Mouse (Mus musculus) neutrophil, adult 83 days (primary cell): ENCODE results near the gene Gm13103. TPM values are rescaled to one million over a fixed set of nuclear protein-coding genes. Genes with fewer than 3 reads are reported as not detected.

ENCODE experiments used
- total RNA-seq, 2 experiments: library from RNA; stranded (reverse); gene quantifications; one replicate each; pipeline ENCODE4 v1.2.4; 2023

Gm13103 gene
- total RNA-seq = not detected

DNA sequence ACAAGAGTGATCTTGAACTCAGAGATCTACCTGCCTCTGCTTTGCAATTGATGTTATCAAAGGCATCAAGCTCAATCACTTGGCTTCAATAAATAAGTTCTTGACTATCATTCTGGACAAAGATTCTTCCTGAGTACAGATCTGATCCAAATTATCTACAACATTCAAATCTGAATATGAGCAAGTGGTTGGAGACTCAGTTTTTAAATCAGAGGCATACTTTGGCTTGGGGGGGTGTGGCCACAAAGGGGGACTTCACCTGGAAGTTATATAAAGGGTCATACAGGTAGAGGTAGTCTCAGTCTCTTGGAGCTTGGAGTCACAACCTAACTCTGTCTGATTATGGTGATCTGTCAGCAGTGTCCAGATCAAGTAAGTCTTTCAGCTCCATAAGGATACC lies at the start of gene Gm13103:
TSS of gene Gm13103 (plus strand) at position 301 of the 400 bp plus-strand sequence.

DNA sequence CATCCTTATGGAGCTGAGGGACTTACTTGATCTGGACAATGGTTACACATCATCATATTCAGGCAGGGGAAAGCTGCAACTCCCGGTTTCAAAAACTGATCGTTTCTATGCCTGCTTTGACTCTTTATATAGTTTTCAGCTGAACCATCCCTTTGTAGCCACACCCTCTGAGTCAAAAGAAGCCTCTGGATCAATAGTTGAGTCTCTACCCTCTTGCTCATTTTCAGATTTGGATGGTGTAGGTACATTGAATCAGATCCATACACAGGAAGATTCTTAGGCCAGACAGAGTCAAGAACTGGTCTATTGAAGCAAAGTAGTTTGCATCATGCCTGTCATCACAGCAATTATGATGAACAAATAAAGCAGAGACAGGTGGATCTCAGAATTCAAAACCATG lies 30.3 kb upstream of the Gm13103 start, which contains the start of gene Gm13084:
TSS of gene Gm13084 (minus strand) at position 101 of the 400 bp plus-strand sequence.

DNA sequence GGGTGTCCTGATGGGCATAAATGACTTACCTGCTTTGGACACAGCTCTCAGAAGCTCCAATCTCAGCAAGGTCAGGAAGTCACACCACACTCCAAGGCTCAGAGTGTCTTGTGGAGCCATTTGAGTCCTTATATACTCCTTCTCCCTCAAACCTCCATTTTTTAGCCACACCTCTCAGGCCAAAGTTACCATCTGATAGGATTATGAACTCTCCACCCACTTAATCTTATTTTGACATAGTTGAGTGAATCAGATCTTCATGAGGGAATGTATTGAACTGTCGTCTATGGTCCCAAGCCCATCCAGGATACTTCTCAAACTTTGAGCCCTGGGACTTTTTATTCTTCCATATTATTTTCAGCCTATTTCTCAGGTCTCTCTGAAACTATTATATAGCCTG lies 54.0 kb downstream of the Gm13103 start, which contains the start of gene Pramef6:
TSS of gene Pramef6 (minus strand) at position 101 of the 400 bp plus-strand sequence.

Other genes starting within 250 kb of the Gm13103 start
- gene Gm13083, start 231.5 kb upstream of the Gm13103 start, total RNA-seq = not detected
- gene Gm13088, start 189.3 kb upstream of the Gm13103 start, total RNA-seq = not detected
- not detected for gene Gm13089, start 143.8 kb upstream of the Gm13103 start, total RNA-seq
- not detected for gene Gm13078, start 127.0 kb upstream of the Gm13103 start, total RNA-seq
- gene Gm13023, start 57.1 kb upstream of the Gm13103 start, total RNA-seq = not detected
- gene Gm13084, start 30.4 kb upstream of the Gm13103 start, total RNA-seq = not detected
- not detected for gene Pramef6, start 53.9 kb downstream of the Gm13103 start, total RNA-seq
- not detected for gene Pramef25, start 104.5 kb downstream of the Gm13103 start, total RNA-seq
- gene Gm13101, start 120.5 kb downstream of the Gm13103 start, total RNA-seq = not detected
- gene Pramef17, start 147.9 kb downstream of the Gm13103 start, total RNA-seq = not detected
- not detected for gene Pramel4, start 212.6 kb downstream of the Gm13103 start, total RNA-seq